Mouse (Mus musculus) midbrain, embryonic 10.5 days (tissue): Measurements from ENCODE around the gene Brd9. TPM values are rescaled to one million over a fixed set of nuclear protein-coding genes. Genes with fewer than 3 reads are reported as not detected.

ENCODE experiments used
- DNase-seq: peaks from one replicate; pipeline ENCODE4 v3.0.0-alpha.2; 2017; ENCODE audit warnings: low spot score
- H3K27ac ChIP-seq: fragments of 300-500 bp; sonication (generic); replicated peaks from 2 replicates; pipeline ENCODE4 v1.5.1; 2016; ENCODE audit warnings: mild to moderate bottlenecking
- H3K27me3 ChIP-seq: fragments of 300-500 bp; sonication (generic); 2 replicates; pipeline ENCODE4 v1.6.1; 2016; ENCODE audit warnings: low read depth, mild to moderate bottlenecking; ENCODE audit not compliant: poor library complexity, severe bottlenecking
- H3K36me3 ChIP-seq: fragments of 300-500 bp; sonication (generic); 2 replicates; pipeline ENCODE4 v1.6.1; 2016; ENCODE audit warnings: mild to moderate bottlenecking, moderate library complexity
- H3K4me1 ChIP-seq: fragments of 300-500 bp; sonication (generic); 2 replicates; pipeline ENCODE4 v1.6.1; 2016
- H3K4me3 ChIP-seq: fragments of 300-500 bp; sonication (generic); 2 replicates; pipeline ENCODE4 v1.5.1; 2016; ENCODE audit warnings: mild to moderate bottlenecking, moderate library complexity
- H3K9me3 ChIP-seq: fragments of 300-500 bp; sonication (generic); replicated peaks from 2 replicates; pipeline ENCODE4 v1.6.1; 2016; ENCODE audit warnings: mild to moderate bottlenecking
- WGBS: fragments of 180-500 bp; shearing (Covaris S2); methylation state at CpG from one replicate; pipeline ENCODE4 v1.1.7; 2016; 5-methylcytosine and 5-hydroxymethylcytosine counted together
- polyA plus RNA-seq: library from polyadenylated mRNA; unstranded; fragments of >200 nt; fragmentation: Nextera tagmentation; extraction: Ambion mirVana; gene quantifications from 2 replicates; pipeline ENCODE4 v1.2.1, GENCODE M21; 2016

Gene Brd9
- polyA plus RNA-seq, 1 experiment from 2014 or later, result 57.8 TPM

DNA sequence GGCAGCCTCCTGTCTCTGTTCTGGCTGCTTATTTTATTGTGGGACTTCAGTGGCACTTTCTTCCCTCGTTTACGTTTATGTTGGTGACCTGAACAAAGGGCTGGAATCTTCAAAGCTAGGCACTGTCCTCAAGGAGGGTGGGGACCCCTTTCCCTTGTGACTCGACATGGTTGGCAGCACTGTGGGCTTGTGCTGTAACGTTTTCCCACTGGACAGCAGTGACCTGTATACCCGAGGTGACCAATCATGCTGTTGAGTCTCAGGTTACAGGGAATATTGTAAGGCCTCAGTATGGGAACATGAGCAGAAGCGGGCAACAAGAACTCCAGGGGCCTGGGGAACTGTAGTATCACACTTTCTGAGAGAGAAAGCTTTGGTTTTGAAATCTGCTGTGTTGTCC lies 17.1 kb downstream of the Brd9 start:
- H3K9me3 ChIP-seq, result no peaks in the 10 kb centered on the region
- H3K27me3 ChIP-seq, result no peaks in the 10 kb centered on the region
- no peaks in the 10 kb centered on the region for H3K4me1 ChIP-seq
- no peak overlapping the region for H3K4me3 ChIP-seq
- no peak overlapping the region for H3K27ac ChIP-seq
- no peak for DNase-seq
- H3K36me3 ChIP-seq, result peaks cover 97% of the 10 kb centered on the region
- WGBS, result 80% methylated on average over 6 of the region's 6 CpGs

DNA sequence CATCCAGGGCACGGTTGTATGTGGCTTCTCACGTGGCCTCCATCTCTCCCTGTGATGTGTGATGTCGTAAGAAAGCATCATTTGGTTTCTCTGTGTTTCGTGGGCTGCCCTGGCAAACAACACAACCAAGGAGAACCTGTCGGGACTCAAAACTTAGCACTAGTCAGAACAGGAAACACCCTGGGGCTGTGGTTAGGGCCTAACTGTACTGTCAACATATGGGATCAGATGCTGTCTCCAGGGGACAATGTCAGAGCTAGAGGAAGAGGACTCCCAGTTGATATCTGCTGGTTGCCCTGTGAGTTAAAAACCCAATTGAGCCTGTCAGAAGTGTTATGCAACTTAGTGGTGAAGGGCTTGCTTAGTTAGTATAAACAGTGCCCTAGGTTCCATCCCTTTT lies 17.9 kb downstream of the Brd9 start:
- Histone ChIP-seq H3K4me1 (no peaks in the 10 kb centered on the region), H3K27ac (no peak overlapping the region), H3K4me3 (no peak overlapping the region), H3K9me3 (no peaks in the 10 kb centered on the region), H3K27me3 (no peaks in the 10 kb centered on the region), H3K36me3 (peaks cover 97% of the 10 kb centered on the region)
- DNase-seq, result no peak
- 91% methylated on average over 5 of the region's 5 CpGs for WGBS

DNA sequence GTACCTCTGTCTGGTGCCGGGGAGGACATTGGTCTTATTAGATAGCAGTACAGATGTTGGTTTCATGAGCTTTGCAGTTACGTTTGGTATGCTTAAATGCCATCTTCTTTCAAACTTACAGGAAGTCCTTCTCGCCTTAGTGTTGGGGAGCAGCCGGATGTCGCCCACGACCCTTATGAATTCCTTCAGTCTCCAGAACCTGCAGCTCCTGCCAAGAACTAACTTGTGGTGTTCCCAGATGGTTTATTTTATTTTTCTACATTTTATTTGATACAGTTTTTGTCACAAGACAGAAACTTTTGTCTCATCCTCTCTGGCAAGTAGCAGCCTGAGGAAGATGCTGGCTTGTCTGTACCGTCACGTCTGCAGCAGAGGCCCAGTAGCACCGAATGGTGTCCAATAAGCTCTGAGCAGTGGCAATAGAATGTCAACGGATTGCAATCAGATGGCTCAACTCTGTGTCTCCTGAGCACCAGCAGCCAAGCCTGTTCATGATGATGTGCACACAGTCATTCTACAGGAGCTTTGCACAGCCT lies 22.6 kb downstream of the Brd9 start:
- no peaks in the 10 kb centered on the region for H3K4me1 ChIP-seq
- 91% methylated on average over 10 of the region's 10 CpGs for WGBS
- H3K27me3 ChIP-seq, result no peaks in the 10 kb centered on the region
- H3K4me3 ChIP-seq, result no peak overlapping the region
- peaks cover 73% of the 10 kb centered on the region for H3K36me3 ChIP-seq
- no peaks in the 10 kb centered on the region for H3K9me3 ChIP-seq
- H3K27ac ChIP-seq, result no peak overlapping the region
- no peak for DNase-seq

DNA sequence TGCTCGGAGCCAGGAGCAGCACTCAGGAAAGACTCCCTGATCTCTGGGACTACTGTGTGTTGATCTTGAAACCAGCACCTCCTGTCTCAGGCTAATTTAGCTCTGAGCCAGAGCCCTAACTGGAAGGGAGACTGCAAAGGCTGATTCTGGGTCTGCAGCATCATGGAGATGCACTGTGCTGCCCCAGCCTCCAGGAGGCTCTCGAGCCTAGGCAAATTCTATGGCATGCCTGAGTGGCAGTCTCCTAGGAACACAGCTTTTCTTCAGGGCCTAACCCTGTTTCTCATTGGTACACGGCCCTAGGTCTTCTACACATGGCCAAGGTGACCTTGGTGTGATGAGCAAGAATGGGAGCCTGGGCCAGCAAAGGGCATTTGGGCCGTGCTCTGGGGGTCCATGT lies 23.6 kb downstream of the Brd9 start:
- Histone ChIP-seq H3K27me3 (no peaks in the 10 kb centered on the region), H3K9me3 (no peaks in the 10 kb centered on the region), H3K4me1 (no peaks in the 10 kb centered on the region), H3K4me3 (no peak overlapping the region), H3K36me3 (peaks cover 64% of the 10 kb centered on the region), H3K27ac (no peak overlapping the region)
- no peak for DNase-seq
- 79% methylated on average over 4 of the region's 4 CpGs for whole genome bisulfite sequencing

DNA sequence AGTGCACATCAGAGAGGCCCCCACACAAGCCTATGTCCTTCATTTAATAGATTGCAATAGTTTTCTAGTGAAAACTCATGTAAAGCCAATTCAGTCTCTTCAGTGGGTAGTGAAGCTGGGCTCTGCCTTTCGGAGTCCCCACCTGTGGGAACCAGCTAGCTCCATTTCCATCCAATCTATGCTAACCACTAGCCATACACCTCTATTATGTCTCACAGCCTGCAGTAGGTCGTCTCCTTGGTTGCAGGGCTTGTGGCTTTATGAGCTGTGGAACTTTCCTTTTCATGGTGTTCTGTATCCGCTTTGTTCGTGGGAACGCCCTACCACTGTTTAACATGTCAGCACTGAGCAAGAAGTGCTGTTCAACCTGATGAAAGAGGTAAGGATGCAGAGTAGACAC lies 25.9 kb downstream of the Brd9 start, which contains the start of gene Zdhhc11:
Zdhhc11 (plus strand) TSS at position 301 of the 400 bp plus-strand sequence.
- Histone ChIP-seq H3K9me3 (no peaks in the 10 kb centered on the region), H3K4me3 (no peak within 1 kb of the TSS), H3K36me3 (peaks cover 40% of the 10 kb centered on the region), H3K27me3 (no peaks in the 10 kb centered on the region), H3K27ac (no peak within 1 kb of the TSS), H3K4me1 (no peaks in the 10 kb centered on the region)
- 91% methylated on average over 5 of the region's 5 CpGs for WGBS
- no peak for DNase-seq

DNA sequence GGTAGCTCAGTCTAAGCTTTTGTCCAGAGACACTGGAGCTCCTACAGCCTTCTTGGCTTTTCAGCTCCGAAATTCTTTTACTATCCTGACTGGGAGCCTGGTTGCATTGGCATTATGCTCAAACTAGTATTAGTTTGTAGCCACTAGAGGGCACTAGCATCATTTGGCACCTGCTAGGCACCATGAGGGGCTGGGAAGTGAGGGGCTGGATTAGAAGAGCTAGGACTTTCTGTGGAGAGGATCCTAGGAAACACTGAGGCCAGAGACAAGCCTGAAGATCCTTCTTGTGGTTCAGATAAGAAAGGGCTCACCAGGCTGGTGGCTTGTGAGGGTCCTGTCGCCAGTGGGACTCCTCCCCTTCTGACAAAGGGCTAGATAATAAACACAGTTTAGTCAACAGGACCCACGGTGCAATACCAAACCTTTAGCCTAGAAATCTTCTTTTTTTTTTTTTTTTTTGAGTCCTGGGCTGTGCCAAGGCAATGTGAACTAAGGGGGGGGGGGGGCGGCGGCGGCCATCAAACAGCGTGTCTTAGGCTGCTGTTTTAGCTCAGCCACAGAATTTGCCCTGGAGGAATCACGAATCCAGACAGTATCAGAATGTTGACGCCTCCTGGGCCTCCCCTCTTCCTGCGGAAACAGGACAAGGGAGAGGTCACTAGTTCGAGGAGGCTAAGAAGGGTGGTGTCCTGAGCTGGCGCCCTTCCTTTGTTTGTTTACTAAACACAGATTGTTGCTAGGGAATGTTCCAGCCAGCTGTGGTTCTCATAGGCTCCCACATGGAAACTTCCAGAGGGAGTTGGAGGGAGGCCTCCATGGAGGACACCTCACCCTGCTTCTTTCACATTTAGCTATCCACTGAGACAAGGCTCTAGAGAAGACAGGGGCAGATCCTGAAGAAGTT lies 33.2 kb downstream of the Brd9 start:
- no peak overlapping the region for H3K27ac ChIP-seq
- DNase-seq, result peak; percentile 59
- H3K4me1 ChIP-seq, result no peaks in the 10 kb centered on the region
- H3K9me3 ChIP-seq, result no peaks in the 10 kb centered on the region
- no peaks in the 10 kb centered on the region for H3K27me3 ChIP-seq
- H3K36me3 ChIP-seq, result no peaks in the 10 kb centered on the region
- H3K4me3 ChIP-seq, result no peak overlapping the region
- 49% methylated on average over 12 of the region's 12 CpGs for WGBS

DNA sequence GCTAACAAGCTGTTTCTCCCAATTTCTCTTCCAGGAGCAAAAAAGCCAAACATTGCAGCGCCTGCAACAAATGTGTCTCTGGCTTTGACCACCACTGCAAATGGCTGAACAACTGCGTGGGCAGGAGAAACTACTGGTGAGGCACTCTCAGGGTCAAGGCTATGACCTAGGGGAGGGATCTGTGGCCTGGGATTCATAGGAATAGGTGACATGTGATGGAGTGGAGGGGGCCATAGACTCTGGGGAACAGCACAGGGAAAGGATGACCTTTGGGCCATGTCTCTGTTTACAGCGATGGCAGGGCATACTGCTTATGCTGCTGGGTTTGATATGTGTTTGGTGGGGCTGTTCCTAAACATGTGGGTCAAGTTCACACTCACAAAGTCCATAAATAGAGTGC lies 36.9 kb downstream of the Brd9 start:
- no peaks in the 10 kb centered on the region for H3K4me1 ChIP-seq
- no peak overlapping the region for H3K4me3 ChIP-seq
- H3K27me3 ChIP-seq, result no peaks in the 10 kb centered on the region
- no peak overlapping the region for H3K27ac ChIP-seq
- 92% methylated on average over 3 of the region's 3 CpGs for WGBS
- no peaks in the 10 kb centered on the region for H3K9me3 ChIP-seq
- H3K36me3 ChIP-seq, result no peaks in the 10 kb centered on the region
- no peak for DNase-seq

DNA sequence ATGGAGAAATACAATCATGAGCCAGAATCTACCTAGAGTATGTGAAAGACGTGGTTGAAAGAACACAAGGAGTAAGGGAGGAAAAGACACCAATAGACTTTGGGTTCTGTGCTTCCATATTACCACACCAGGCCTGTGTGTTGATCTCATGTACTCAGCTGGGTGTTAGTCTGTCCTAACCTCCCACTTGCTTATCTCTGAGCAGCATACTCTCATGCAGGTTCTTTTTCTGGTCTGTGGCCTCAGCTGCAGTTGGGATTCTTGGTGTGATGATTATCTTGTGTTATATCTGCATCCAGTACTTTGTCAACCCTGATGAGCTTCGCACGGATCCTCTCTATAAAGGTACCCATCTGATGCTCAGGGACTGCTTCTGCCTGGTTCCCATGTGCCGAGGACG lies 39.3 kb downstream of the Brd9 start:
- WGBS, result 86% methylated on average over 5 of the region's 5 CpGs
- Histone ChIP-seq H3K4me1 (no peaks in the 10 kb centered on the region), H3K4me3 (no peak overlapping the region), H3K27me3 (no peaks in the 10 kb centered on the region), H3K9me3 (no peaks in the 10 kb centered on the region), H3K27ac (no peak overlapping the region), H3K36me3 (no peaks in the 10 kb centered on the region)
- DNase-seq, result no peak

DNA sequence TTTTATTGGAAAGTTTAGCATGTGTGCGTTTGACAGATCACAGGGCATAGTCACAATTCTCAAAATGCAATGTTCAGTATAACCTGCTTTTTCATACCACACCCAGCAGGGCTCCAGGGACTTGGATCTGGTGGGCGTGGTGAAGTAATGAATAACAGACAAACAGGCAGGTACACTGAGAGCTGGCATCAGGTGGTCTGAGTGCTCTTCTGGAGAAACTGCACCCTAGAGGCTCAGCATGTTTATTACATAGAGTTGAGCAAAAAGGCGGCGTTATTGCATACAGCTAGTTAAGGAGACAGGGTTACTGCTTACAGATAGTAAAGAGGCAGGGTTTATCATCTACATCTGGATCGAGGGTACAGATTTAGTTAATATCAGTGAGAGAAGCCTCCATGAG lies 52.7 kb downstream of the Brd9 start:
- Histone ChIP-seq H3K9me3 (no peaks in the 10 kb centered on the region), H3K4me3 (no peak overlapping the region), H3K27ac (no peak overlapping the region), H3K36me3 (no peaks in the 10 kb centered on the region), H3K27me3 (no peaks in the 10 kb centered on the region), H3K4me1 (no peaks in the 10 kb centered on the region)
- DNase-seq, result no peak
- 81% methylated on average over 5 of the region's 5 CpGs for WGBS

DNA sequence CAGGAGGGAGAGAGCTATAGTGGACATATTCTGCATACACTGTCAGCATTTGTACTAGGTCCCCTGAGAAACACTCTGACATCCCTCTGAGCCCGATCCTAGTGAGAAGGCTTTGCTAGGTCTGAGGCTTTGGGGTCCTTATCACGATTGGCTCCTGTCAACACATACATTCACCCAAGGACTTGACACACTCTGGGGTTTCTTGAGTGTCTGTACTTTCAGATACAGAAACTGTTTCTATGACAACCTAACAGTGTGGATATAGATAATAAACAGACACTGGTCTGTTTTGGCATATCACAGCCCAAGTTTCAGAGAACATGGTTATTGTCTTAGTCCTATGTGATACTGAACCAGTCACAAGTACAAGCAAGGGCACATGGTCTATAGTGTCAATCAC lies 53.1 kb downstream of the Brd9 start:
- WGBS, result 87% methylated on average over 2 of the region's 2 CpGs
- H3K9me3 ChIP-seq, result no peaks in the 10 kb centered on the region
- H3K36me3 ChIP-seq, result no peaks in the 10 kb centered on the region
- no peak for DNase-seq
- no peaks in the 10 kb centered on the region for H3K27me3 ChIP-seq
- no peak overlapping the region for H3K27ac ChIP-seq
- no peaks in the 10 kb centered on the region for H3K4me1 ChIP-seq
- H3K4me3 ChIP-seq, result no peak overlapping the region

DNA sequence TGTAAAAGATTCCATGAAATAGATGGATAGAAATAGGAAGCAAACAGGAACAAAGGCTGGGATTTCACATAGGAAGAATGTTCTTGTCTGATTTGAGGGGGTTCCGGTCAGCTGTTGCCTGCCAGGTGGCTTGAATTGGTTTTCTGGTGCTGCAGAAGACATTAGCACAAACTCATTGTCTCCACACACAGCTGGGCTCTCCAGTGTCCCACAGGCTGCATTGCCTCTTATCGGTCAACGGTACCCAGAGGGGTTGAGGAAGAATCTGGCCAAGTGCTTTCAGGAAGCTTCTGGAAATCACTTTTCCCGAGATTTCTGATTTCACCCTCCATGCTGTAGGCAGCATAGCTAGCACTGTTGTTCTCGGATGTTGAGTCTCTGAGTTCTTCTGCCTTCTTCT lies 53.7 kb downstream of the Brd9 start:
- H3K9me3 ChIP-seq, result no peaks in the 10 kb centered on the region
- no peaks in the 10 kb centered on the region for H3K27me3 ChIP-seq
- H3K27ac ChIP-seq, result no peak overlapping the region
- H3K36me3 ChIP-seq, result no peaks in the 10 kb centered on the region
- WGBS, result 85% methylated on average over 5 of the region's 5 CpGs
- no peak overlapping the region for H3K4me3 ChIP-seq
- no peaks in the 10 kb centered on the region for H3K4me1 ChIP-seq
- DNase-seq, result no peak

DNA sequence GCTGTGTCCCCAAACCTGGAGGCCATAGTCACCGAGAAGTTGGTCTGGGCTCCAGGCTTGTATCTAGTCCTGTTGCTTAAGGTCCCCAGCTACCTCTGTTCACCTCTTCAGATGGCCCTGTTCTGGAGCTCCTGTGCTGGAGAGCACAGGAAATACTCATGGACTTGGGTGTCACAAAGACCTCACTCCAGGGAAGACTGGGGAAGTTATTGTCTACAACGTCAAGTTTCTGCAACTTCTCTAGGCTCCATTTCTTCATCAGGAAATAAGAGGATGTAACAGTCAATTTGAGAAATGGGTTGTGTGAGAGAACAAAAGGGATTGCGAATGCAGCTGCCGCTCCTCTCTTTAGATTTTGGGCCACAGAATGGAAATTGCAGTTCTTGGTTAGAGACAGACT lies 58.8 kb downstream of the Brd9 start:
- H3K36me3 ChIP-seq, result no peaks in the 10 kb centered on the region
- DNase-seq, result no peak
- 89% methylated on average over 4 of the region's 4 CpGs for WGBS
- H3K9me3 ChIP-seq, result no peaks in the 10 kb centered on the region
- H3K27me3 ChIP-seq, result no peaks in the 10 kb centered on the region
- H3K4me1 ChIP-seq, result no peaks in the 10 kb centered on the region
- no peak overlapping the region for H3K4me3 ChIP-seq
- H3K27ac ChIP-seq, result no peak overlapping the region

DNA sequence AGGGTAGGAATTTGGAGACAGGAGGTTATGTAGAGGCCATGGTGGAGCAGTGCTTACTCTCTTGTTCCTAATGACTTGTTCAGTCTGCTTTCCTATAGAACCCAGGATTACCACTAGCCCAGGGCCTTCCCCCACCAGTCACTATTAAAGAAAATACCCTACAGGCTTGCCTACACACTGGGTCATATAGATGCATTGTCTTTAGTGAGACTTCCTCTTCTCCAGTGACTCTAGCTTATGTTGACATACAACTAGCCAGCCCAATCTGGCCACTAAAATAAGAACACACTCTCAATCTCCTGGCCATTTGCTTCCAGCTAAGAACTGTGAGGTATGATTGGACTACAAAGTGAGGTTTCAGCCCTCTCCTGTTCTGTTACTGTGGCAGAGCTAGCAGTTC lies 62.9 kb downstream of the Brd9 start:
- H3K9me3 ChIP-seq, result no peaks in the 10 kb centered on the region
- no peaks in the 10 kb centered on the region for H3K4me1 ChIP-seq
- no peaks in the 10 kb centered on the region for H3K36me3 ChIP-seq
- H3K4me3 ChIP-seq, result no peak overlapping the region
- no peak overlapping the region for H3K27ac ChIP-seq
- no peaks in the 10 kb centered on the region for H3K27me3 ChIP-seq
- no peak for DNase-seq
